ENCODE assay signal across 8 mouse cellular contexts in the genomic region with DNA sequence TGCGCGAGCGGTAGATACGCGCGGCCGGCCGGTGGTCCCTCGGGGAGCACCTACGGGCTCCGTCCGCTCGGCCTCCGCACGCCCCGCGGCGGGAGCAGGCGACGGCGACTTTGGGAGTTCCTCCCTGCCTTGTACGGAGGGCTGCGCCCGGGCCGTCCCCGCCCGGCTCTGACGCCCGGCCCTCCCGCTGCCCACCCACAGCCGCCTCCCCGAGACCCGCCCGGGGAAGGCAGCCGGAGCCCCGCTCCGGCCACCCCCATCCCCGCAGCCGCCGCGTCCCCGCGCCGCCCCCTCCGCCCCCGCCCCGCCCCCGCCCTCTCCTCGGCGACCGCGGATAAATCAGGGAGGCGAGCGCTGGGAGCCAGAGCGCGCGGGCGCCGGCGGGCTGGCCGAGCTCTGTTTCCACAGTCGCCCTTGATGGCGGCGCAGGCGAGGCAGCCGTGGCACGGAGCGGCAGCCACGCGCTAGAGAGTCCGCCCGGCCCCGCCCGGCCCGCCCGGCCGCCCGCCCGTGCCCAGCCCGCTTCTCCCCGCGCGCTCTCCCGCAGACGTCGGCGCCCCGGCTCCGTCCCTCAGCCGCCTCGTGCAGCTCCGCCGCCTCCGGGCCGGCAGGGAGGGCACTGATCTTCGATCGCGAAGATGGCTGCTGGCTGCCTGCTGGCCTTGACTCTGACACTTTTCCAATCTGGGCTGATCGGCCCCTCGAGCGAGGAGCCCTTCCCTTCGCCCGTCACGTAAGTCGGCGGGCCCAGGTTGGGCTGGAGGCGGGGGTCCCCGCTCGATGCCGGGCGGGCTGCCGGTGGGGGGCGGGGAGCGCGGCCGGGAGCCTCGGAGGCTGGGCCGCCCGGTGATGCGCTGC. TPM values are rescaled to one million over a fixed set of nuclear protein-coding genes. Genes with fewer than 3 reads are reported as not detected.
DNase-seq lines count a peak whose midpoint lies in the region; ATAC-seq lines count a peak whose summit lies in the region.

A gene (plus strand): TSS at position 316 of the 858 bp plus-strand sequence.

- H3K9ac ChIP-seq in hindbrain, embryonic 14.5 days, result peak within 1 kb of the TSS; percentile 96

- no peaks in the 10 kb centered on the region for H3K9me3 ChIP-seq in hindbrain, embryonic 14.5 days (ENCODE audit: control insufficient read depth, low read length)

- peak; percentile 83 for DNase-seq in adrenal gland, postnatal 10 days
- DNase-seq in gastrocnemius, adult 8-10 months (ENCODE audit: low spot score in 2 of 2), result peak; percentile 39 to 61
- DNase-seq in hindbrain, embryonic 14.5 days (ENCODE audit: low spot score), result no peak
- peak; percentile 26 to 43 for DNase-seq in left cerebral cortex, adult 8-10 months (ENCODE audit: low spot score in 2 of 2)
- peak; percentile 43 for DNase-seq in lung, postnatal 36 days
- DNase-seq in right cerebral cortex, postnatal 14 days, result peak; percentile 50
- no peak for DNase-seq in MN1 (ENCODE audit: low spot score)

- no peaks in the 10 kb centered on the region for H3K36me3 ChIP-seq in hindbrain, embryonic 14.5 days (replicated peaks; ENCODE audit: control insufficient read depth, insufficient read depth)

- H3K4me2 ChIP-seq in hindbrain, embryonic 14.5 days (replicated peaks), result peak within 1 kb of the TSS; percentile 76

- peak within 1 kb of the TSS; percentile 98 for H3K27ac ChIP-seq in hindbrain, embryonic 14.5 days

- H3K4me3 ChIP-seq in hindbrain, embryonic 14.5 days (replicated peaks; ENCODE audit: low read length), result peak within 1 kb of the TSS; percentile 72

- H3K4me1 ChIP-seq in hindbrain, embryonic 14.5 days (replicated peaks; ENCODE audit: control insufficient read depth, insufficient read depth, low read length), result peaks cover 14% of the 10 kb centered on the region; the same call in 1 of the 2 replicates

- H3K27me3 ChIP-seq in hindbrain, embryonic 14.5 days (ENCODE audit: control insufficient read depth, insufficient read depth, low read length), result peaks cover 56% of the 10 kb centered on the region

- WGBS in hindbrain, embryonic 14.5 days, result under 1% methylated on average over 60 of the region's 120 CpGs

- peak; percentile 65; the same call in 1 of the 2 replicates for ATAC-seq in common myeloid progenitor, adult 5-6 weeks (replicated peaks; ENCODE audit: low read depth, poor library complexity, severe bottlenecking)
- peak; percentile 88 for ATAC-seq in hindbrain, embryonic 14.5 days (ENCODE audit: low FRiP score)

RNA-seq across cellular contexts. Expression of the gene that starts here (rescaled TPM):
- 10 to 100 TPM; 50.6 to 82.9 TPM for total RNA-seq in adrenal gland, postnatal 10 days (2021)
- total RNA-seq in common myeloid progenitor, adult 5-6 weeks (2017), result 0.09 and 0.34 TPM in 2 replicates
- total RNA-seq in gastrocnemius, adult 8-10 months (2022), result 100 to 1,000 TPM; 242 to 290 (median 257) TPM
- 40.3 and 43.7 TPM in 2 replicates for polyA plus RNA-seq in hindbrain, embryonic 14.5 days (2014; fragmentation: Nextera tagmentation; extraction: Ambion mirVana)
- total RNA-seq in left cerebral cortex, adult 8-10 months (2022), result 100 to 1,000 TPM; 146 to 167 (median 156) TPM

Comparison
In these comparisons a context has a peak if more than half of its experiments do, and no peak if none do; other contexts are left out.
1. RNA of the gene that starts here (total RNA-seq): 242 to 290 TPM in gastrocnemius, adult 8-10 months, 146 to 167 TPM in left cerebral cortex, adult 8-10 months and 50.6 to 82.9 TPM in adrenal gland, postnatal 10 days; 0.09 to 0.34 TPM in common myeloid progenitor, adult 5-6 weeks; every median in the first group is over 10 times any median in the second.
2. Peak in ATAC-seq in common myeloid progenitor, adult 5-6 weeks; RNA of the gene not detected or under 1 TPM.
3. DNase-seq: peak in adrenal gland, postnatal 10 days (single experiment), gastrocnemius, adult 8-10 months (2 of 2), left cerebral cortex, adult 8-10 months (2 of 2), lung, postnatal 36 days (single experiment) and right cerebral cortex, postnatal 14 days (single experiment); none in hindbrain, embryonic 14.5 days (single experiment) and MN1 (single experiment).